Mouse (Mus musculus) 3134 (cell line): Measurements from ENCODE around the gene Zdhhc16.
A peak's percentile ranks its signal among the peaks of the same experiment; 100 is the strongest.
"Not testable (repeated sequence)": the region's sequence is repeated elsewhere in the genome, so short reads cannot be mapped to it uniquely, and the experiment has no call there.

Experiments used
- DNase-seq: peaks from one replicate; pipeline ENCODE4 v3.0.0-alpha.2; 2011; ENCODE audit warnings: low spot score; ENCODE audit not compliant: insufficient read length; ENCODE audit errors: extremely low read depth

The Zdhhc16 gene

DNA sequence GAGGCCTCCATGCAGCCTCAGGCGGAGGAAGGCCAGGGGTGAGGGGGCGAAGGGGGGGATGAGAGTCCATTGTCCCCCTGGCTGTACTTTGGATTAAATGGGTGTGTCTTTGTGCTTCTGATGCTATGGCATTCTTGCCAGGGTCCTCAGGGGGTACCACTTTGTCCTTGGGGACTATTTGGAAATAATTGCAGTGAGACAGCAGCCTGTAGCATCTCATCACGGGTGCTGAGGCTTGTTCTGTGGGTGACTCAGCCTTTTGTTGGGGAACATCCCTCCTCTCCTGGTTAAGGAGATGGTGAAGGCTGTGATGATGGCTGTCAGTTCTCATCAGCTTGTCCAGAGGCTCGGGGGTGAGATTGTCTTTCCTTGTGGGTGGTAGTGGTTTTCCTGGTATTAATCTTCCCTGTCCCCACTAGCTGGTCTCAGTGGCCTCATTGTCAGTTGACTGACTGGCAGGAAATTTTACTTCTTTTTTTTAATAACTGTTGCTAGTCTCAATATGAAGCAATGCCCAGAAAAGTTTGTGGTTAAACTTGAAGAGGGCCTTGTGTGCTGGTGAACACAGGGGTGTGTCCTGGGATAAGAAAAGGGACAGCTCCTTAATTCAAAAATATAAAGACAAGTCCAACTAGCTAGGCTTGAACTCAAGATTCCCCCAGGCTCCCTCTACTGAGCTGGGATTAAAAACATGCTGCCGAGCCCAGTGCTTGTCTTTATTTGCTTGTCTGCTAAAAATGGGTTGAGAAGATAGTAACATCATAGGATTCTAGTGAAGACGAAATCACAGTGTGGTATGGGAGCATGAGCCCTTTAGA is 19.3 kb upstream of the Zdhhc16 start:
- no peak for DNase-seq

GRCm38 (mm10) chr19:41914592-41914882 is 18.7 kb upstream of the Zdhhc16 start:
- not testable (repeated sequence) for DNase-seq

DNA sequence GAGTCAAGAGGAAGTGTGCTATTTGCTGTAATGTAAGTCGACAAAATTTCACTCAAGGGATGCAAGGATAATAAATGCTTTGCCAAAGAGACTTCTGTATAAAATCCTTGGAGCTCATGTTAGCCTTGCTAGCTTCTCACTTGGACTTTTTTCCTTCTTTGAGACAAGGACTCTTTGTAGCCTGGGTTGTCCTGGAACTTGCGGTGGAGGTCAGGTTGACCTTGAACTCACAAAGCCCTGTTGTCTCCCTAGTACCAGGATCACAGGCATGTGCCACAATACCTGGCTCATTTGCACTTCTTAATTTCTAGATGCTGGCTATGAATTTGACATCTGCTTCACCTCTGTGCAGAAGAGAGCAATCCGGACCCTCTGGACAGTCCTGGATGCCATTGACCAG is 18.0 kb upstream of the Zdhhc16 start:
- no peak for DNase-seq

DNA sequence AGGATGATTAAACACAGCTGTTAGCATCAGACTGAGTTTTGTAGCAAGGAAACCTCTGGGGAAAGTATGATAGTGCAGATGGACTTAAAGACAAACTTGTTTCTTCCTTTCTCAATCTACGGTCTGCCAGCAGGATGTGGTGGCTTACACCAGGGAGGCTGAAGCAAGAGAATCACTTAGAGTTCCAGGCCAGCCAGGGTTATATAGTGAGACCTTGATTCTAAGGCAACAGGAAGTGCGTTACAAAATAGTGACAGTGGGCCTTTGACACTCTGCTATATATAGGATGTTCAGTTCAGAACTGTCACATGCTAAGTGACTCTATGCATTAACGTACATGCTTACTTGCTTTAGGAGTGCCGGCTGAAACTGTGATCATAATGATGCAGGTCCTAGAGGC is 16.4 kb upstream of the Zdhhc16 start:
- no peak for DNase-seq

DNA sequence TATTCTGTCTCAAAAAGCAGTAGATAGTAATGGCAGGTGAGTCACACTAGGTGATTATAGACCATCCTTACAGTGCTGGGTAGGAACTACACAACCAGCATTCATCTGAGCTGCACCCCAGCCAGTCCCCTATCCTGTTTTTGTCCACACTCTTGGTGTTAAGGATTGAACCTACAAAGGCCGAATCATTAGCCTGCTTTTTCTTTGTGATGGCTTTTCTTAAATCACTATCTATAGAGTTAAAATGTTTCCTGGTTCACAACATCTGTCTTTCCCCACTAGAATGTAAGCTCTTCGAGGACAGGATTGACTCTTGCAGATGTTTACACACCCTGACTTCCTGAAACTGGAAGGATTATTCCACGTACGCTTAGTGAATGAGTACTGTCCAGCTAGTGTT is 13.8 kb upstream of the Zdhhc16 start:
- DNase-seq = no peak

DNA sequence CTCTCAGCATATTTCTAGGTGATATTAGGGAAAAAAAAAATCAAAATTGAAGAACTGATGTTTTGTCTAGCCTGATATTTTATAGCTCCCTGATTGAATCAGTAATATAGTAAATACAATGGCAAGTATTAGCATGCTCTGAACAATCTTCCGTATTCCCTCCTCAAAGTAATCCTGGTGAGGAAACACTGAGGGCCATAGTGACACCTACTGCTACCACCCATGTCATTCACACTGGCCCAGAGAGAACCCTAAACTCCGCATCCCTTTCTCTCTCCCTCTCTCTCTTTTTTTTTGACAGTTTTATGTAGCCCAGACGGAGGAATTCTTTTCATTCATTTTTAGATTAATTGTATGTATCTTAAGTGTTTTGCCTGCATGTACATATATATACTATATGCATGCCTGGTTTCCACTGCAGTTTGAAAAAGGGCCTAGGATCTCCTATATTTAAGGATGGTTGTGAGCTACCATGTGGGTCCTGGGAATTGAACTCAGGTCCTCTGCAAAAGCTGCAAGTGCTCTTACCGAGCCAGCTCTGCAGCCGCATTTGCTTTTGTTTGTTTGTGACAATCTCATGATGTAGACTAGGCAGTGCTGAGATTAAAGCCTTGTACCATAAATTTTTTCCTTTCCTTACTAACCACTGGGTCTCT is 12.7 kb upstream of the Zdhhc16 start:
- DNase-seq = no peak

DNA sequence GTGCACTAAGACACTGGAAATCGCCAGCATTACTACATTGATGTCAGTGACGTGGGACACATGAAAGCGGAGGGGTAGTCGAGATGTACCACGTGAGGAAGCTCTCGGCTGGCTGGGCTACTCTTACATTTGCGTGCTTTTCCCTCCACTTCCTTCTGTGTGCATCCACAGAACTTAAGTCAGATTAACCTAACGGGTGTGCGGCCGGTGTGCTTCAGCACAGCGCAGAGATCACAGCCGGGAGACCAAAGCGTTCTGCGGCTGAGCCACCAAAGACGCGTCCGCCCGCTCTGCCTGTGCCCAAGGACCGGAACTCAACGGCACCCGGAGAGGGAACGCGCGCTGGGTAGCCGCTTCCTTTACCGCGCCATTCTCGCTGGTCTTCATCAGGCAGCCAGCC is 594 bp upstream of the Zdhhc16 start:
- DNase-seq = no peak

- no peak for DNase-seq
These were observed 844 bp downstream of the Zdhhc16 start for GRCm38 (mm10) chr19:41934124-41934523.

DNA sequence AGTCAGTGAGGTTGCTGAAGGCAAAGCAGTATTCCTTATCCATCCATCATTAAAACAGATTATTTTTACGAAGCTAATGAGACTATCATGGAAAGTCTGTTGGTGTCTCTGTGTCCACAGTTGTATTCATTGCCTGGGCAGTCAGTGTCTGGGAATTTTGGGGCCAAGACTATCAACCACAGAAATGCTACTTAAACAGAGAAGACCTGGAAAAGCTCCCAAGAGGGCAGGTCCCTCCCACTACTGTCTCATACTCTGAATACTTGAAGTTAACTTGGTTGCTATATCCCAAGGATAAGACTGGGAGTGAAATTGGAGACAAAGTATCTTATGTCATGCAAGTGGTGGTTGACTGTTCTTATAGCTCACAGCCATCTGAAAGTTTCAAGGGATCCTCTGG is 2.6 kb downstream of the Zdhhc16 start:
- DNase-seq = no peak

DNA sequence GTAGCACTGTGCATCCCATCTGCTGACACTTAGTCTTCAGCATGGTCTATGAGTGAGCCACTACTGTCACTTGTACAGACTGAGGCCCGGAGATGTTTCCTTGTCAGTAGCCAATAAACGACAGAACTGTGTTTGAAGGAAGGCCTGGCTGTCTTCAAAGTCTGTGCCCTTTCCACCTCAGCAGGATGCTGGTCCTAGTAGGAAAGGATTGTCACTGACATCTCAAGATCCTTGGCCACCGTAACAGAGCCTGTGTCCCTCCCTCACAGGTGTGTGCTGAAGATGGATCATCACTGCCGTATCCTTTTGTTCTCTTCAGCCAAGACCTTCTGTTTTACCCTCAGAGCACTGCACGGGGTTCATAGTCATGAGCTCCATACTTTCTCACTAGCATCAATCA is 5.3 kb downstream of the Zdhhc16 start:
- no peak for DNase-seq

GRCm38 (mm10) chr19:41943841-41944240 is 10.6 kb downstream of the Zdhhc16 start:
- no peak for DNase-seq

DNA sequence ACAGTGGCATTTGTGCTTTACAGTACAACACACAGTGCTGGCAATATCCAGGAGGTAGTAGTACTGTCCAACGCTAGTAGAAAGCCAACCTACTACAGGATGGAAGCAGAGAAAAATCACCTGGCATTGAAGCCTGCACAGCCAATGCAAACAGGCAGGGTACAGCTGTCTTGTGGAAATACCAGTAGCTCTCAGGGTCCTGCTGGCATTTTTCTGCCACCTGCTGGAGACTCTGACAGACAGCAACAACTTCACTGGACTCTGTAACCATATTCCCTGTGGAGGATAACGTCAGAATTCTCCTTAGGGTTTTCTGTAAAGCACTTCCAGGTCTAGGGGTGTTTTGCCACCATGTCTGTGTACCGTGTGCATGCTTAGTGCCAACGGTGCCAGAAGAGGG is 19.0 kb downstream of the Zdhhc16 start:
- DNase-seq = no peak

DNA sequence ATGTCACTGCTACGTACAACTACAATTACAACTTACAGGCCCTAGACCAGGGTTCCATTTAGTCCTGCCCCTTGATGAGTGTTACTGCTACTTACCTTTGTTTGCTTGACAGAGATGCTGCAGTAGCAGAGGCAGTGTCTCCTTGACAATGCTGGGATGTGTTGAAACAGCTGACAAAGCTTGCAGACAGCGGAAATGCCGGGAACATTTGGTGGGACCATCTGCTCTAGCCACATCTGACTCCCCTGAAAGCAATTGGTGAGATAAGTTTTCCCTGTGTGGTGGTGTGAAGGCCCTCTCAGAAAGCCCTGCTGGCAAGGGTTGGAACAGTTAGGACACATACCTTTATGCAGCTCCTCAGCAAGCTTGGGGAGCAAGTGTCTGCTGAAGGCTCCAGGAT is 20.3 kb downstream of the Zdhhc16 start:
- DNase-seq = no peak

GRCm38 (mm10) chr19:41969618-41970017 is 36.3 kb downstream of the Zdhhc16 start:
- DNase-seq = no peak

GRCm38 (mm10) chr19:41973891-41974794 is 40.9 kb downstream of the Zdhhc16 start:
- no peak for DNase-seq

- no peak for DNase-seq
These were observed 47.1 kb downstream of the Zdhhc16 start for GRCm38 (mm10) chr19:41980422-41980818.

DNA sequence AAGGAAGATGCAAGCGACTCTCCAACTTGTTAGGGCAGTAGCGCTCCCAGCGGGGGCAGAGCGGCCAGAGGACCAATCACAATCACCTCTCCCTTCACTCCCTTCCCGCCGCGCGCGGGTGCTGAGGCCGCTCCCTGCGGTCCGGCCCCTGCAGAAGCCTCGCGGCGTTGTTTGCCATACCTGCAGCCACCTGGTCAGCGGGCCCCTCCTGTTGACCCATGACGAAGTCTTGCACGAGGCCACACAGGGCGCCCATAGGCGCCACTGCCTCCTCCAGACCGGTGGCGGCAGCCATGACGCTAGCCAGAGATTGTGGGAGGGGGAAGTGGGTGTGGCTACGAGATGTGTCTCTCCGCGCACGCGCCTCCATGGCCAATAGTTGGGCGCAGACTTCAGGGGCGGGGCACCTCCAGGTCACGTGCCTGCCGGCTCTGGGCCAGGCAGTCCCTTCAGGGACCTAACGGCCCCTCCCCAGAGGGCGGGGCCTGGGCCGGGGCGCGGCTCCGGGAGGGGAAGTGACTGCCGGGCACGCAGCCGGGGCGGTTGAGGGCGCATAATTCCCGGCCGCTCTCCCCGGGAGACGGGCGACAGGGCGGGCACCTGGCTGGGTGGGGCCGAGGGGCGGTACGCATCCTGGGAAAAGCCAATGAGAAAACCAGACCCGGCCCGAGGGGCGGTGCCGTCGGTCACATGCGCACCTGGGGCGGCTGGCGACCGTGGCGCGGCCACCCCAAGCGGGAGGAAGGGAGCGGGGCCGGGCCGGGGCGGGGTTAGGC is 47.7 kb downstream of the Zdhhc16 start, which contains the start of gene Mms19:
TSS of gene Mms19 (minus strand) at position 339 of the 776 bp plus-strand sequence.
- DNase-seq = peak; percentile 99

- DNase-seq = no peak
These were observed 48.3 kb downstream of the Zdhhc16 start, which contains the start of gene Ubtd1 for GRCm38 (mm10) chr19:41981595-41981927. Gene Ubtd1, plus strand, starts transcription at chr19:41981763.

DNA sequence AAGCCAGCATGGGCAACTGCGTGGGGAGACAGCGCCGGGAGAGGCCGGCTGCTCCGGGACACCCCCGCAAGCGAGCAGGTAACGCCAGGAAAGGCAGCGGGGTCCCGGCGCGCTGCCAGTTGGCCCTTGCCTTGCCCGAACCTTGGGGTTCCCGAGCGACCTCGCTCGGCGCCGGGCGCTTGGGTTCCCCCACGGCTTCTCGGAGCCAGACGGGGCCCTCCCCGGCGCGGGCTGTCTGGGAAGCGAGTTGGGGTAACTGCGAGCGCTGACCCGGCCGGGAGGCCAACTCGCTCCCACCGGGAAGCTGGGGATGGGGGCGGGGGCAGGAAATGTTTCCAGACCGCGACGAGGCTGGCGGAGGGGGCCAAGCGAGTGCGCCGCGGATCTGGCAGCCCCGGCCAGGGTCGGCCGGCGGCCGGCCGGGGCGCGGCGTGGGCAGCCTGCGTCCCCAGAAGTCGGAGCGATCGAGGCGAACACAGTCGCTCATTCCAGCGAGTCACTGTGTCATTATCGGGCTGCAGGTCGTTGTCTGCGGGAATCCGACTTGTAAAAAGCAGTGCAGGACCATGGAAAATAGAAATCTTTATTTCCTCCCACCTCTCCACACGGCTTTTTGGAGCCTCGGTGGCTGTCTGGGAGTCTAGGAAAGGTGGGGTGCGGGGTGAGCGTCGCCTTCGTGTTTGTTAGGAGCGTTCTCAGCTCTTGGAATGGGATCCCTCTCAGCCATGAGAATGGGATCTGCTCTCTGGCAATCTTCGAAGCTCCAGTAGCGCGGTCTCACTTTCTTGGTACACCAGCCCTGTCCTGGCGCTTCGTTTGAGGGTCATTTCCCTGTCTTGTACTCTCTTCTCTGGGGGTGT is 48.9 kb downstream of the Zdhhc16 start:
- peak; percentile 61 for DNase-seq

DNA sequence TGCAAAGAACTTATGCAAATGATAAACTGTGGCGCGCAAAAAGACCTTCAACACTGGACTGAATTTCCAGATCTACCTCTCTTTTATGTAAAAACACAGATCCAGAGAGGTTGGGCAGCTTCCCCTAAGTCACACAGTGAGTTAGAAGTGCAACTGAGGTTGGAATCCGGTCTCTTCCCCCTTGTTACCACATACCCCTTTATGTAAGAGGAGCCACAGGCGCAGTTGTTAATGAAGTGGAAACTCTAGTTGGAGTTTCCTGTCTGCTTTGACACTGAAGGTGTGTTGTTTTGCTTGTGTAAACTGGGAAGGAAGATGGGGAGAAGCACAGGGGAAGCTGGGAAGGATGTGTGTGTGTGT is 49.5 kb downstream of the Zdhhc16 start:
- DNase-seq = peak; percentile 29
